Mouse (Mus musculus): ENCODE measurements around the gene Stub1.

The Stub1 gene

GRCm38 (mm10) chr17:25868601-25869191 is 35.5 kb upstream of the Stub1 start, which contains the start of gene Mcrip2:
TSS of gene Mcrip2 (minus strand) at chr17:25868764.
- peak; percentile 65 to 75 for DNase-seq (ENCODE audit: low spot score in 2 of 2)

- DNase-seq (ENCODE audit: low spot score in 2 of 2): no peak
Measured at GRCm38 (mm10) chr17:25867836-25868600, 34.8 kb upstream of the Stub1 start.

- DNase-seq (ENCODE audit: low spot score in 2 of 2): no peak
Measured at GRCm38 (mm10) chr17:25867509-25867835, 34.3 kb upstream of the Stub1 start.

- DNase-seq (ENCODE audit: low spot score in 2 of 2): no peak
Measured at GRCm38 (mm10) chr17:25866172-25866571, 33.0 kb upstream of the Stub1 start.

- no peak for DNase-seq (ENCODE audit: low spot score in 2 of 2)
Measured at GRCm38 (mm10) chr17:25865288-25865687, 32.1 kb upstream of the Stub1 start.

- no peak for DNase-seq (ENCODE audit: low spot score in 2 of 2)
Measured at GRCm38 (mm10) chr17:25864311-25864710, 31.1 kb upstream of the Stub1 start.

GRCm38 (mm10) chr17:25863681-25864080 is 30.5 kb upstream of the Stub1 start:
- DNase-seq (ENCODE audit: low spot score in 2 of 2): no peak

GRCm38 (mm10) chr17:25861704-25862612 is 28.8 kb upstream of the Stub1 start:
- DNase-seq (ENCODE audit: low spot score in 2 of 2): no peak

- DNase-seq (ENCODE audit: low spot score in 2 of 2): peak; percentile 90 to 92
Measured at GRCm38 (mm10) chr17:25860832-25861703, 27.9 kb upstream of the Stub1 start, which contains the start of gene Wdr90. TSS of gene Wdr90 (minus strand) at chr17:25861501.

GRCm38 (mm10) chr17:25860229-25860628 is 27.0 kb upstream of the Stub1 start:
- no peak for DNase-seq (ENCODE audit: low spot score in 2 of 2)

- DNase-seq (ENCODE audit: low spot score in 2 of 2): peak; percentile 83 to 94
Measured at GRCm38 (mm10) chr17:25844396-25844901, 11.2 kb upstream of the Stub1 start, which contains the start of gene Rhot2. TSS of gene Rhot2 (minus strand) at chr17:25844851.

- DNase-seq (ENCODE audit: low spot score in 2 of 2): peak in 1 of 2 experiments; percentile 34
Measured at GRCm38 (mm10) chr17:25843636-25844395, 10.6 kb upstream of the Stub1 start.

GRCm38 (mm10) chr17:25843122-25843521 is 9.9 kb upstream of the Stub1 start:
- no peak for DNase-seq (ENCODE audit: low spot score in 2 of 2)

- DNase-seq (ENCODE audit: low spot score in 2 of 2): no peak
Measured at GRCm38 (mm10) chr17:25842509-25842908, 9.3 kb upstream of the Stub1 start.

- no peak for DNase-seq (ENCODE audit: low spot score in 2 of 2)
Measured at GRCm38 (mm10) chr17:25841117-25841880, 8.1 kb upstream of the Stub1 start, which contains the start of gene Gm20683. TSS of gene Gm20683 (minus strand) at chr17:25841763.

GRCm38 (mm10) chr17:25840519-25840918 is 7.3 kb upstream of the Stub1 start:
- DNase-seq (ENCODE audit: low spot score in 2 of 2): no peak

- no peak for DNase-seq (ENCODE audit: low spot score in 2 of 2)
Measured at GRCm38 (mm10) chr17:25839455-25840235, 6.4 kb upstream of the Stub1 start.

GRCm38 (mm10) chr17:25838904-25839303 is 5.7 kb upstream of the Stub1 start:
- no peak for DNase-seq (ENCODE audit: low spot score in 2 of 2)

- no peak for DNase-seq (ENCODE audit: low spot score in 2 of 2)
Measured at GRCm38 (mm10) chr17:25837533-25837932, 4.3 kb upstream of the Stub1 start.

Measured in left cerebral cortex, adult 9 months (tissue).